Mouse (Mus musculus) limb, embryonic 15.5 days (tissue): ENCODE data around the gene Vdr. TPM values are rescaled to one million over a fixed set of nuclear protein-coding genes. Genes with fewer than 3 reads are reported as not detected.

Experiments used
- ATAC-seq: fragments of 200-750 bp; cut with Nextera tagmentation; 2 replicates; pipeline ENCODE4 v1.8.0; 2017; ENCODE audit warnings: low read depth, moderate TSS enrichment; ENCODE audit not compliant: insufficient number of reproducible peaks, low FRiP score, low TSS enrichment
- H3K27ac ChIP-seq: fragments of 300-500 bp; sonication (generic); 2 replicates; pipeline ENCODE4 v1.5.1; 2015; ENCODE audit warnings: moderate library complexity, mild to moderate bottlenecking, inconsistent platforms
- H3K27me3 ChIP-seq: fragments of 300-500 bp; sonication (generic); 2 replicates; pipeline ENCODE4 v1.6.1; 2015; ENCODE audit warnings: inconsistent platforms
- H3K36me3 ChIP-seq: fragments of 300-500 bp; sonication (generic); 2 replicates; pipeline ENCODE4 v1.6.1; 2015; ENCODE audit warnings: inconsistent platforms
- H3K4me1 ChIP-seq: fragments of 300-500 bp; sonication (generic); 2 replicates; pipeline ENCODE4 v1.6.1; 2015; ENCODE audit warnings: inconsistent platforms
- H3K4me2 ChIP-seq: fragments of 300-500 bp; sonication (generic); 2 replicates; pipeline ENCODE4 v1.6.1; 2015; ENCODE audit warnings: mild to moderate bottlenecking, inconsistent platforms
- H3K4me3 ChIP-seq: fragments of 300-500 bp; sonication (generic); 2 replicates; pipeline ENCODE4 v1.5.1; 2015; ENCODE audit warnings: mild to moderate bottlenecking, inconsistent platforms
- H3K9ac ChIP-seq: fragments of 300-500 bp; sonication (generic); 2 replicates; pipeline ENCODE4 v1.6.1; 2015; ENCODE audit warnings: inconsistent platforms
- H3K9me3 ChIP-seq: fragments of 300-500 bp; sonication (generic); 2 replicates; pipeline ENCODE4 v1.6.1; 2016; ENCODE audit warnings: inconsistent platforms
- WGBS: fragments of 180-500 bp; shearing (Covaris S2); methylation state at CpG from one replicate; pipeline ENCODE4 v1.1.7; 2015; 5-methylcytosine and 5-hydroxymethylcytosine counted together
- polyA plus RNA-seq: library from polyadenylated mRNA; unstranded; fragments of >200 nt; fragmentation: Nextera tagmentation; extraction: Ambion mirVana; gene quantifications from 2 replicates; pipeline ENCODE4 v1.2.1, GENCODE M21; 2015

Vdr gene
- polyA plus RNA-seq, 1 experiment from 2014 or later, result 3.4 TPM

DNA sequence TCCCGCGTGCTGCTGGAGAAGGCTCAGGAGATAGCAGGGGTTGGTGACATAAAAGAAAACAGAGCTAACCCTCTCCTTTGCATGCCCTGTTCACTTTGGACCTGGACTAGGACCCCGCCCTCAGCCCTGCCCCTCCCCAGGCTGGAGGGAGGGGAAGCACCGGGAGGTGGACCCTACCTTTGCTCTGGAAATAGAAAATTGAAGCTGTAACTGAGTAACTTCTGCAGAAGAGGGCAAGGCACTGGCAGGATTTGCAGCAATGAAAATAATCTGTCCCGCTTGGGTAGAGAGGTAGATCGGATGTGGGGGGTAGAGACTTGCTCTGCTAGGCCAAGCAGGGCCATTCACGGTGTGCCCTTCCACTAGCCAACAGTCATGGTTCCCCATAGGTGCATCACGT is 32.9 kb upstream of the Vdr start:
- H3K27ac ChIP-seq, result no peak overlapping the region
- WGBS, result 89% methylated on average over 8 of the region's 8 CpGs
- H3K4me1 ChIP-seq, result no peaks in the 10 kb centered on the region
- H3K4me3 ChIP-seq, result no peak overlapping the region
- H3K9ac ChIP-seq, result no peak overlapping the region
- no peaks in the 10 kb centered on the region for H3K36me3 ChIP-seq
- peaks cover 3% of the 10 kb centered on the region; the same call in 1 of the 2 replicates for H3K27me3 ChIP-seq
- no peak for ATAC-seq
- no peaks in the 10 kb centered on the region for H3K9me3 ChIP-seq
- no peak overlapping the region for H3K4me2 ChIP-seq

DNA sequence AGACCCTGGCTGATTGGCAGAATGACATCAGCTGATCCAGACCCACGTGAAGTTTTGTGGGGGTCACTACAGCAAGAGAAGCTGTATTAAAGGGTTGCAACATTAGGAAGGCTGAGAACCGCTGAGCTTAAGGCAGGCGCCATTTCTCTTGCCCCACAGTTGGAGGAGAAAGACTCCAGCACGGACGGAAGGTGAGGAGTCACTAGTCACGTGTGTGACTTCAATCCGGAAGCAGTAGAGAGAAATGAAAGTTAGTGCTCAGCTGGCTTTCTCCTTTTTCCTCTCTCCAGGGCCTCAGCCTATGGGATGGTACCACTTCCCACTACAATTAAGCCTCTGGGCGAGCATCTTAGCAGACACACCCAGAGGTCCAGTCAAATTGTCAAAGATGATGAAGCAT is 32.1 kb upstream of the Vdr start:
- ATAC-seq, result no peak
- Histone ChIP-seq H3K4me3 (no peak overlapping the region), H3K4me1 (no peaks in the 10 kb centered on the region), H3K4me2 (no peak overlapping the region), H3K9me3 (no peaks in the 10 kb centered on the region), H3K36me3 (no peaks in the 10 kb centered on the region), H3K27ac (no peak overlapping the region), H3K27me3 (peaks cover 3% of the 10 kb centered on the region; the same call in 1 of the 2 replicates), H3K9ac (no peak overlapping the region)
- 83% methylated on average over 8 of the region's 8 CpGs for WGBS

DNA sequence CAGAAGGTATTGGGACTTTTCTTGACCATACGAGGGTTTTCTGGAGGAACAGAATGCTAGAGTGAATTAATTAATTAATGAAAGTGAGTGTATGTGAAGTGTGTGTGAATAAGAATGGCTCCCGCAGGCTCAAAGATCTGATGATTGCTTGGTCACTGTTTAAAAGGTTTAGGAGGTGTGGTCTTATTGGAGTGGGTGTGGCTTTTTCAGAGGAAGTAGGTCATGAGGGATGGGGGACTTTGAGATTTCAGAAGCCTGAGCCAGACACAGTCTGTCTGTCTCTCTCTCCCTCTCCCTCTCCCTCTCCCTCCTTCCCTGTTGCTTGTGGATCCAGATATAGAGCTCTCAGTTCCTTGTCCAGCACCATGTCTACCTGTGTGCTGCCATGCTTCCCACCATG is 30.9 kb upstream of the Vdr start:
- Histone ChIP-seq H3K36me3 (no peaks in the 10 kb centered on the region), H3K4me2 (no peak overlapping the region), H3K4me1 (no peaks in the 10 kb centered on the region), H3K9me3 (no peaks in the 10 kb centered on the region), H3K4me3 (no peak overlapping the region), H3K9ac (no peak overlapping the region), H3K27ac (no peak overlapping the region), H3K27me3 (peaks cover 3% of the 10 kb centered on the region; the same call in 1 of the 2 replicates)
- ATAC-seq, result no peak
- WGBS, result 94% methylated on average over 2 of the region's 2 CpGs

DNA sequence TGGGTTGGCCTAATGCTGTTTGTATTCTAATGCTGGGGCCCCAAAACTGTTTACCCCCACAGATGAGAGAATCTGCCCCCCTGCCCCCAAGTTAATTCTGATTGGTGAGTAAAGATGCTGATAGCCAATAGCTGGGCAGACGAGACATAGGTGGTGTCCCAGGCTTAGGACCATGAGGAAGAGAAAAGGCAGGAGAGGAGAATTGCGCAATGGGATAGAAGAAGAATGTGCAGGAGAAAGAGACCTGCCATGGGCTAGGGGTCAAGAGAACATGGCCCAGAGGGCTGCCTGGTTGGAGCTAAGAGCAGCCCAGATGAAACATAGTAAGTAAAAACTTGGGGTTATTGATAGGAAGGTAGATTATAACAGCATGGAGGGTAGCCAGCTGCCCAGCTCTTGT is 29.7 kb upstream of the Vdr start:
- WGBS, result 87% methylated on average over 2 of the region's 2 CpGs
- Histone ChIP-seq H3K4me3 (no peak overlapping the region), H3K27me3 (no peaks in the 10 kb centered on the region), H3K9ac (no peak overlapping the region), H3K4me1 (no peaks in the 10 kb centered on the region), H3K4me2 (no peak overlapping the region), H3K36me3 (no peaks in the 10 kb centered on the region), H3K9me3 (no peaks in the 10 kb centered on the region), H3K27ac (no peak overlapping the region)
- ATAC-seq, result no peak

DNA sequence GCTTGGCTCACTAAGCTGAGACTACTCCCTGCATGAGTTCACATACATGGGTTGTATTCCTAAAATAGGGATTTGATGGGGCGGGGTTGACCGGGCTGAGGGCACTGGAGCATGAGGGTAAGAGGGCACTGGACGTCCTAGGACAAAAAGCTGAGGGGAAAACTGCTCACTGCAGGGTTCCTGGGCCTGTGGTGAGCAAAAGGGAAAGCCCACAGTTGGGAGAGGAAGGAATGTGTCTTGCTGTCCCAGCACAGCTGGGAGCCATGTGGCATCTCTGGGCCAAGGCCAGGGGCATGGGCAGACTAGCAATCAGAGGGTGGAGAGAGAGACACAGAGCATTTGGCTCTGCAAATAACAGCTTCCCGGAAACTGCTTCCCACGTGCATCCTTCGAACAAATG is 28.1 kb upstream of the Vdr start:
- no peaks in the 10 kb centered on the region for H3K9me3 ChIP-seq
- H3K4me2 ChIP-seq, result no peak overlapping the region
- no peaks in the 10 kb centered on the region for H3K27me3 ChIP-seq
- no peak overlapping the region for H3K9ac ChIP-seq
- H3K4me1 ChIP-seq, result no peaks in the 10 kb centered on the region
- no peaks in the 10 kb centered on the region for H3K36me3 ChIP-seq
- H3K4me3 ChIP-seq, result no peak overlapping the region
- no peak overlapping the region for H3K27ac ChIP-seq
- ATAC-seq, result no peak; the same call in 1 of the 2 replicates
- WGBS, result 65% methylated on average over 6 of the region's 6 CpGs

DNA sequence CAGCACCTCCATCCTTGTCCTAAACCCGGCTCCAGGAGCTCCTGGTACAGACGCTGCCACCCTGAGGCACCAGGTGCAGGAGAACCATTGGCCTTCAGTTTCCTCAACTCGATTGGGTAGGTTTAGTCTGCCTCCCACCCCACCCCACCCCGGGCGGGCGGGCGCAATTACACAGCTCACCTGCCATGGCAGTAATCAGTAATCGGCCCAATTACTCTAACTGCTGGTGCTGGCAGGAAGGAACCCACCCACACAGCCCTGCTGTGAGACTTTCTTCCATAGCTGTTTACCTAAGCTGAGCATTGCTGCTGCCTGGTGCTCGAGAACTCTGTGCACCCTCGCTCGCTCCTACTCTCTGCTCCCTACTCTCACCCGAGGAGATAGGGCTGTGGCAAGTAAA is 22.0 kb upstream of the Vdr start:
- H3K36me3 ChIP-seq, result no peaks in the 10 kb centered on the region
- 82% methylated on average over 12 of the region's 12 CpGs for WGBS
- H3K4me3 ChIP-seq, result no peak overlapping the region
- no peak overlapping the region for H3K9ac ChIP-seq
- no peak for ATAC-seq
- no peak overlapping the region for H3K27ac ChIP-seq
- H3K4me1 ChIP-seq, result no peaks in the 10 kb centered on the region
- H3K9me3 ChIP-seq, result no peaks in the 10 kb centered on the region
- H3K27me3 ChIP-seq, result no peaks in the 10 kb centered on the region
- no peak overlapping the region for H3K4me2 ChIP-seq

DNA sequence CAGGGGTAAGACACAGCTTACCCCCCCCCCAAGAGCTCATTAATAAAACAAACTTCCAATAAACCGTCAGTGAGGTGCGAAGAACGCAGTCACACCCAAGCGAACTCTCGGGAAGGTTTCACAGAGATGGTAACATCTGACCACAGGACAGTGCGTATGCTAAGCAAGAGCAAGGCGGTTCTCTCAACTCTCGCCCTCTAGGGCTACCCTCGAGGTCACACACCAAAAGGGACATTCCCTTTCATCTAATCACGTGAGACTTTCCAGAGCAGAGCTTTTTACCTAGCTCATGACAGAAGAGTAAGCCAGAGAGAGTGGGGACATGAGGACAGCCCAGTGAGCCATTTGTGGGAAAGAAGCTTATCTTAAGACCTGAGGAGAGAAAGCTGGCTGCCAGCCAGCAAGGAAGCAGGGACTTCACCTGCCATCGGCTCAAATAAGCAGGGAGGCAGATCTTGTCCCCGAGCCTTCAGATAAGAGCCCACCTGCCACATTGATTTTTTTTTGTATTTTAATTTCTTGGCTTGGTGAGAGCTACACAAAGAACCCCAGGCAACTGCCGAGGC is 18.9 kb upstream of the Vdr start:
- Histone ChIP-seq H3K36me3 (no peaks in the 10 kb centered on the region), H3K27me3 (no peaks in the 10 kb centered on the region), H3K4me2 (no peak overlapping the region), H3K9me3 (no peaks in the 10 kb centered on the region), H3K4me1 (no peaks in the 10 kb centered on the region), H3K27ac (no peak overlapping the region), H3K4me3 (no peak overlapping the region), H3K9ac (no peak overlapping the region)
- 48% methylated on average over 13 of the region's 13 CpGs for WGBS
- ATAC-seq, result no peak

DNA sequence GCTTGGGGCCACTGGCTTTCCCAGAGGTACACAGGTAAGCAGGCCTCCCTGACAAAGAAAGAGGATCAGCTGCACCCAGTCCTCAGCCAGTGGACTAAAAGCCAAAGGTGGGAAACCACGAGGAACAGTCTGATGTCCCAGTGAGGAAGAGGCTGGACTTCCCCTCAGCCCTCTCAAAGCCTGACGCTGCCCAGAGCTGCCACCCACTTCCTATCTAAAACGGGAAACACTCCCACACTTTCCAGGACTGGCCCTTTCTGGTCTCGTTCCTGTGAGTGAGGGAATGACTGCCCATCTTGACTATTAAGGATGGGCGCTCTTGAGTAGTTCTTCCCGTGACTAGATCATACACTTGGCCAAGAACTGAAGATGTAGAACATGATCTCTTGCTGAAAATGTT is 17.4 kb upstream of the Vdr start:
- no peaks in the 10 kb centered on the region for H3K36me3 ChIP-seq
- H3K4me3 ChIP-seq, result no peak overlapping the region
- ATAC-seq, result no peak
- WGBS, result 57% methylated on average over 6 of the region's 6 CpGs
- H3K4me1 ChIP-seq, result no peaks in the 10 kb centered on the region
- H3K9ac ChIP-seq, result no peak overlapping the region
- H3K27me3 ChIP-seq, result no peaks in the 10 kb centered on the region
- H3K4me2 ChIP-seq, result no peak overlapping the region
- H3K27ac ChIP-seq, result no peak overlapping the region
- H3K9me3 ChIP-seq, result no peaks in the 10 kb centered on the region

DNA sequence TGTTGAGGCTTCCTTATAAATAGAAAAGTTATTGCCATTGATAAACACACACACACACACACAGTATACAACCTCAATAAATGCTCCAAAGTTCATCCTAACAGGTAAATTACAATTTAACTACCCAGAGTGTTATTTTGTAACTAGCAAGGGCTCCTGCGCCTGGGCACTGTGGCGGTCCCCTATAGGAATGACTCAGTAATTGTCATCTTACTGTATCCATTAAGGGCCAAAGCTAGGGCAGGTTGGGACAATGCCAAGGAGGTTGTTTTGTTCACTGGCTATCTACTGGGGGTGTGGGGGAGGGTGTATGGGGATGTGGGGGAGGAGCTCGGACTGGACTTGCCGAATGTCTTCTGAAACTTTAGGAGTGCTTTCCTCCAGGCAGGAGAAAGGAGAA is 16.6 kb upstream of the Vdr start:
- H3K4me1 ChIP-seq, result no peaks in the 10 kb centered on the region
- no peak overlapping the region for H3K4me3 ChIP-seq
- no peak overlapping the region for H3K9ac ChIP-seq
- 56% methylated on average over 4 of the region's 4 CpGs for WGBS
- no peaks in the 10 kb centered on the region for H3K27me3 ChIP-seq
- no peak for ATAC-seq
- H3K27ac ChIP-seq, result no peak overlapping the region
- H3K9me3 ChIP-seq, result no peaks in the 10 kb centered on the region
- H3K4me2 ChIP-seq, result no peak overlapping the region
- no peaks in the 10 kb centered on the region for H3K36me3 ChIP-seq

DNA sequence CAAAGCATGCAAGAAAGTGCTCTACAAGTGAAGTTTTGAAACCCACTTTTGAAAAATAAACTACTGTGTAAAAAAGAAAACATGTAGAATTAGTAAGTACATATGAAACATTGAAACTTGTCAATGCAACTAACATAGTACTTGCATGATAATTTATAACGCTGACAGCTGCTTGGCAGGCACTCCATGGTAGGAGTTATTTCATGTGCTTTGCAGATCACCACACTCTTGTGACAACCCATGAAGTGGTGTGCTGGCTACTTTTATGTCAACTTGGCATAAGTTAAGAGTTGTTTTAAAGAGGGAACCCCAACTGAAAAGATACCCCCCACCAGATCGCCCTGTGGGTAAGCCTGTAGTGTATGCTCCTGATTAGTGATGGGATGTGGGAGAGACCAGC is 12.0 kb upstream of the Vdr start:
- ATAC-seq, result no peak
- Histone ChIP-seq H3K4me2 (no peak overlapping the region), H3K9me3 (no peaks in the 10 kb centered on the region), H3K4me3 (no peak overlapping the region), H3K27me3 (no peaks in the 10 kb centered on the region), H3K27ac (no peak overlapping the region), H3K4me1 (no peaks in the 10 kb centered on the region), H3K9ac (no peak overlapping the region), H3K36me3 (no peaks in the 10 kb centered on the region)
- WGBS, result 76% methylated on average over 2 of the region's 2 CpGs

DNA sequence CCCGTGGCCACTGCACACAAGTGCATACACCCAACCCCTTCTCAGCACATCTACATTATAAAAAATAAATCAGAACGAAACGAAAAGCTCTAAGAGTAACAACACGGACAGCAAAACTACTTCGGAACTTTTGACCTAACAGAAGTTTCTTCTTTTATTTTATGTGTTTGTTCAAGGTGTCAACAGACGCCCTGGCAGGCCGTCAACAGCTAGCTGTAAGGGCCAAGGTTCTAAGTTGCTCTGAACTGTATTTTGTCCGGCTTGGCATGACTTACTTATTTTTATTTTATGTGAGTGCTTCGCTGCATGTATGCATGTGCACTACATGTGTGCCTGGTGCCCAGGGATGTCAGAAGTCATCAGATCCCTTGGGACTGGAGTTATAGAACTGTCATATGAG is 11.4 kb upstream of the Vdr start:
- Histone ChIP-seq H3K4me2 (no peak overlapping the region), H3K36me3 (no peaks in the 10 kb centered on the region), H3K4me3 (no peak overlapping the region), H3K9ac (no peak overlapping the region), H3K27ac (no peak overlapping the region), H3K9me3 (no peaks in the 10 kb centered on the region), H3K27me3 (no peaks in the 10 kb centered on the region), H3K4me1 (no peaks in the 10 kb centered on the region)
- no peak for ATAC-seq
- 78% methylated on average over 9 of the region's 9 CpGs for WGBS

DNA sequence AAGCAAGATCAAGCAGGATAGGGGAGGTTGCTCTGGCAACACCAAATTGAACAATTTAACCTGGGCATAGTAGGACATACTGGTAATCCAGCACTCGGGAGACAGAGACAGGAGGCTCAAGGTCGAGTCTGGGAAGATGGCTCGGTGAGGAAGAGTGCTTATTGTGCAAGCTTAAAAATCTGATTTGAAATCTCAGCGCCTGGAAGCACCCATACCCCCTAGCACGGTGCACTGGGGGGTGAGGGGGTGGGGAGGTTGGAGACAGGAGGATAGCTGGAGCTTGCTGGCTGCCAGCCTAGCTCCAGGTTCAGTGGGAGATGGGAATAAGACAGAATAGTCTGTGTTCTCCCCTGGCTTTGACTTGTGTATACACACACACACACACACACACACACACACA is 9.9 kb upstream of the Vdr start:
- Histone ChIP-seq H3K36me3 (no peaks in the 10 kb centered on the region), H3K4me3 (no peak overlapping the region), H3K27ac (no peak overlapping the region), H3K9me3 (no peaks in the 10 kb centered on the region), H3K9ac (no peak overlapping the region), H3K4me1 (no peaks in the 10 kb centered on the region), H3K27me3 (no peaks in the 10 kb centered on the region), H3K4me2 (no peak overlapping the region)
- WGBS, result 66% methylated on average over 5 of the region's 5 CpGs
- no peak for ATAC-seq

DNA sequence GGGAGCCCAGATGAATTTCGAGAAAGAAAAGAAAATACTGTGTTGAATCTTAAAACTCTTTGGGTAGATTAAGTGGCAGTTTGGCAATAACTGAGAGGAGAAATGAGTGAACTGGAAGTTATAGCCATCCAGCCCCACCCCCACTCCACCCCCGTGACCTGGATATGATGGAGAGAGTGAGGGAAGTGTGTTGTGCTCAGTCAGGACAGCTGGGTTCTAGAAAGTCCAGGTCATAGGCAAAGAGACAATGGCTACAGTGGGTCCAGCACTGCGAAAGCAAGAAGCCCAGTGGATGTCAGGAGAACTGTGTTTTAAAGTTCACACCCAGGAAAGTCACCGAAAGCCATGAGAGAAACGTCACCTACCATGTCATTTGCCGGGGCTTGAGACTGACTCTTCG is 8.8 kb upstream of the Vdr start:
- Histone ChIP-seq H3K9ac (no peak overlapping the region), H3K27ac (no peak overlapping the region), H3K36me3 (no peaks in the 10 kb centered on the region), H3K4me3 (no peak overlapping the region), H3K4me2 (no peak overlapping the region), H3K4me1 (peaks cover 2% of the 10 kb centered on the region; the same call in 1 of the 2 replicates), H3K9me3 (no peaks in the 10 kb centered on the region), H3K27me3 (no peaks in the 10 kb centered on the region)
- ATAC-seq, result no peak
- WGBS, result 80% methylated on average over 7 of the region's 7 CpGs
